Mouse (Mus musculus): Measurements from ENCODE around the gene Gm2431. TPM values are rescaled to one million over a fixed set of nuclear protein-coding genes. Genes with fewer than 3 reads are reported as not detected.
"Not testable (repeated sequence)": the region's sequence is repeated elsewhere in the genome, so short reads cannot be mapped to it uniquely, and the experiment has no call there.

Gm2431 gene
- polyA plus RNA-seq (2012; rRNA removed) = not detected in 2 replicates

DNA sequence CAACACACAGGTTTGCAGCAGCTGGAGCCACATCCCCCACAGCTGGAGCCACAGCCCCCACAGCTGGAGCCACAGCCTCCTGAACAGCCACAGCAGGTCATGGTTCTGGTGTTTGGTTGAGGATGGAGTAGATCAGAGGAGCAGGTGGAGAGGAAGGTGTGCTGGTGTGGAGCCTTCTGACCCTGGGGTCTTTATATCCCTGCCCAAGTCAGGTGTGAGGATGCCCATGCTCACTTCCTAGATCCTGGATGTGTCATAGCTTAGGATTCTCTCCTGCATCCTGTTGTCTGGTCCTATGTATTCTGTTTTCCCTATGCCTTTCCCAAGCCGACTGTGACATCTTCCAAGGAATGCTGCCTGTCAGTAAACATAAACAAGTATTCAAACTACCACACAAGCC lies at the start of gene Gm2431:
Gene Gm2431 (minus strand): TSS at position 101 of the 400 bp plus-strand sequence.
- DNase-seq (ENCODE audit: extremely low spot score in 1 of 2, low spot score in 1 of 2) = not testable (repeated sequence)

DNA sequence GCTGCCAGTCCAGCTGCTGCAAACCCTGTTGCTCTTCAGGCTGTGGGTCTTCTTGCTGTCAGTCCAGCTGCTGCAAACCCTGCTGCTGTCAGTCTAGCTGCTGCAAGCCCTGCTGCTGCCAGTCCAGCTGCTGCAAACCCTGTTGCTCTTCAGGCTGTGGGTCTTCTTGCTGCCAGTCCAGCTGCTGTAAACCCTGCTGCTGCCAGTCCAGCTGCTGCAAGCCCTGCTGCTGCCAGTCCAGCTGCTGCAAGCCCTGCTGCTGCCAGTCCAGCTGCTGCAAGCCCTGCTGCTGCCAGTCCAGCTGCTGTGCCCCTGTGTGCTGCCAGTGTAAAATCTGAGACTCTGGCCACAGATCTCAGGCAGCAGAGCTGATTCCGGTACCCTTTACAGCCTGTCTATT lies 45.8 kb upstream of the Gm2431 start:
- not testable (repeated sequence) for DNase-seq (ENCODE audit: extremely low spot score in 1 of 2, low spot score in 1 of 2)

DNA sequence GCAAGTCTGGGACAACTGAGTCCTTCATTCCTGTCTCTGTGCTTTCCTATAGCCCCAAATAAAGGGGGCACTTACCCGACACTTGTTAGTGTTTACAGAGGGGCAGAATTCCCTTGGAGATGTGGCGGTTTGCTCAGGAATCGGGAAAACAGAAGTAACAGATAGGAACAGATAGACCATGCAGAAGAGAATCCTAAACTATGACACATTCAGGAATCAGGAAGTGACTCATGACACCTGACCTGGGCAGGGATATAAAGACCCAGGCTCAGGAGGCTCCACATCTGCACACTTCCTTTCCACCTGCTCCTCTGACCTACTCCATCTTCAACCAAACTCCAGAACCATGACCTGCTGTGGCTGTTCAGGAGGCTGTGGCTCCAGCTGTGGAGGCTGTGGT lies 45.1 kb upstream of the Gm2431 start, which contains the start of gene Krtap5-4:
Gene Krtap5-4 (plus strand): TSS at position 301 of the 400 bp plus-strand sequence.
- DNase-seq (ENCODE audit: extremely low spot score in 1 of 2, low spot score in 1 of 2) = no peak

DNA sequence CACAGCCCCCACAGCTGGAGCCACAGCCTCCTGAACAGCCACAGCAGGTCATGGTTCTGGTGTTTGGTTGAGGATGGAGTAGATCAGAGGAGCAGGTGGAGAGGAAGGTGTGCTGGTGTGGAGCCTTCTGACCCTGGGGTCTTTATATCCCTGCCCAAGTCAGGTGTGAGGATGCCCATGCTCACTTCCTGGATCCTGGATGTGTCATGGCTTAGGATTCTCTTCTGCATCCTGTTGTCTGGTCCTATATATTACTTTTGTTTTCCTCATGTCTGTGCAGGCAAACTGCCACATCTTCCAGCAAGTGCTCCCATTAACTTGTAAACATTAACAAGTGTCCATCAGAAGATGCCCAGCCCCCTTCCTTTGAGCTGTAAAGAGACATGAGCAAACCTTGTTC lies 38.9 kb upstream of the Gm2431 start, which contains the start of gene Krtap5-1:
Gene Krtap5-1 (minus strand): TSS at position 101 of the 400 bp plus-strand sequence.
- not testable (repeated sequence) for DNase-seq (ENCODE audit: extremely low spot score in 1 of 2, low spot score in 1 of 2)

DNA sequence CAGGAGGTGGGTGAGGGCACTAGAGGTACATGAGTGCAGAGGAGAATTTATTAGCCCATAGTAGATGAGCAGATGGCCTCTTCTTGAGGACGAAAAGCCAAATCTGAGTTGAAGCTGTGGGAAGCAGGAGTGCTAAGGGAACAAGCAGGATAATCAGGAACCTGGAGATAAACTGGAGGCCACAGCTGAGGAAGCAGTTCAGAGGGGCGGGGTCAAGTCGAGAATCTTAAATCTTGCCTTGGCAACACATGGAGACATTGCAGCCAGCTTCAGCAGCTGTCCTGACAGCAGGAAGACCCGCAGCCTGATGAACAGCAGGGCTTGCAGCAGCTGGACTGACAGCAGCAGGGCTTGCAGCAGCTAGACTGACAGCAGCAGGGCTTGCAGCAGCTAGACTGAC lies 38.0 kb upstream of the Gm2431 start:
- not testable (repeated sequence) for DNase-seq (ENCODE audit: extremely low spot score in 1 of 2, low spot score in 1 of 2)

DNA sequence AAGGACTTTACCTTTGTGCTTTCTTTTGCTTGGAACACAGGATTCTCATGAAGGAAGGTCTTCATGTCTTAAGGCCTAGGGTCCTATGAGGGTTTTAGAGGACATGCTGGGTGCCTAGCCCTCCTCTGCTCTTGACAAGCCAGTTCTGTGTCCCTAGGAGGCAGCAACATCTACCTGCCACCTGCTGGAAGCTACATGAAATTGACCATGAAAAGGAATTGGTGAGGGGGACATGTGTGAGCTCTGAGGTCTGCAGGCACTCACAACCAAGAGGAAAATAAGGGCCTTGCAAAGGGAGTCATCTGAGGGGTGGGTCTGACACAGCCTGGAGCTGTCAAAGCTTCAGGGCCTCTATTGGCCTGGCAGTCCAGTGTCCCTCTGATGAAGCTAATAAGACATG lies 37.3 kb upstream of the Gm2431 start:
- no peak for DNase-seq (ENCODE audit: extremely low spot score in 1 of 2, low spot score in 1 of 2)

DNA sequence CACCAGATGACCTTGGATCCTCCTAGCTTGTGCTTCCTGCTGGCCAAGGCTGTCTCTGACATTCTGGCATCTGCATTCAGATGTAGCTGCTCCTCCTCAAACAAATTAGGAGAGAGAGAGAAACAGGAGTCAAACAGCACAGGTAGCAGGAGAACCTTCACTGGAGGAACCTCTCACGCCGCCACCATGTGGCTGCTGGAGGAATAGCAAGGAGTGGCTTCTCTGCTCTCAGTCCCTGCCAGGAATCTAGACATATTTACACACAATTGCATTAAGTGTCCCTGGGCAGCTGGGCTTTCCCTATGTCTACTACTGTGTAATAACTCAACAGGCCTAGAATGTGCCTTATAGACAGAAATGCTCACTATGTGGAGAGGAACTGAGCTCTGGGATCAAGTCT lies 35.7 kb upstream of the Gm2431 start:
- DNase-seq (ENCODE audit: extremely low spot score in 1 of 2, low spot score in 1 of 2) = peak in 1 of 2 experiments; percentile 39

DNA sequence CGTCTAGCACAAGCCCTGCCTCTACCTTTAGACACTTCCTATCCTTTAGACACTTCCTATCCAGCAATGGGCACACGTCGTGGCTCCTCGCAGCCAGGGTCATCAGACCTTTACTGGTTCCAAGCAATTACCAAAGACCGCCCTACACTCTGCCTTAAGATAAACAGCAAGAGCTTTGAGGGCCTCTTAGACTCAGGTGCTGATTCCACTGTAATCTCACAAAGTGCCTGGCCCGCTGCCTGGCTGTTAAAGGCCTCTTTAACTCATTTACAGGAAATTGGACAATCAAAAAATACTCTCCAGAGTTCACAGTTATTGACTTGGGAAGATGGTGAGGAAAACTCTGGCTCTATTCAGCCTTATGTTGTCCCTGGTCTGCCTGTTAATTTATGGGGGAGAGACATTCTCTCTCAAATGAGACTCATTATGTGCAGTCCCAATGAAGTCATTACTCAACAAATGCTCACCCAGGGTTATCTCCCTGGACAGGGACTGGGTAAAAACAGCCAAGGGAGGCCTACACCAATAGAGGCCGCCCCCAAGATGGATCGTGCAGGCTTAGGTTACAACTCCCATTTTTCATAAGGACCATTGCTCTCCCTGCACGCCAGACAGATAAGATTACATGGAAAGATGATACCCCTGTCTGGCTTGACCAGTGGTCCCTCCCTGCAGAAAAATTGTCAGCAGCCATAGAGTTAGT lies 27.9 kb upstream of the Gm2431 start:
- not testable (repeated sequence) for DNase-seq (ENCODE audit: extremely low spot score in 1 of 2, low spot score in 1 of 2)

DNA sequence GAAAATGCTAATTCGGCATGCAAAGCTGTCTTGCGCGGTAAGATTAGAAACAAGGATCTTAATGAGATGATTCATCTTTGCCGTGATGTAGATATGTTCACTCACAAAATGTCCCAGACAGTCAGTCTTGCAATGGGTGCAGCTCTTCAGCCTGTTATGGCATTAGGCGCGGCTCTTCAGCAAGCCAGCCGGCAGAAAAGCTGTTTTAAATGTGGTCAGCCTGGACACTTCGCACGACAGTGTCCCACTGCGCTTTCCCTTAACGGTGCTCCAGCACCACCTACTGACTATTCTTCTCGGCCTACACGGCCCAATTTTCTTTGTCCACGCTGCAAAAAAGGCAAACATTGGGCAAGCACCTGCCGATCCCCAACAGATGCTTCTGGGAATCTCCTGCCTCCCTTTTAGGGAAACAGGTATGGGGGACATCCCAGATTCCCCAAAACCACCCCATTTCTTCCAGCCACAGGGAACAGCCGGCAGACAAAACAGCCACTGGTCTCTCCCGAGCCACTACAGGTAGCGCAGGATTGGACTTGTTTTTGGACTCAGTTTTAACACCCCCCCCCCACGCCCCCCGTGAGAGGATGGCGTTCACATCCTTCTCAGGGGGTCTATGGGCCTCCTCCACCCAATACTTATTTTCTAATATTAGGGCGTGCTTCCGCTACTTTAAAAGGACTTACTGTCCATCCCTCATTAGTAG lies 27.1 kb upstream of the Gm2431 start:
- DNase-seq (ENCODE audit: extremely low spot score in 1 of 2, low spot score in 1 of 2) = peak in 1 of 2 experiments; percentile 19

DNA sequence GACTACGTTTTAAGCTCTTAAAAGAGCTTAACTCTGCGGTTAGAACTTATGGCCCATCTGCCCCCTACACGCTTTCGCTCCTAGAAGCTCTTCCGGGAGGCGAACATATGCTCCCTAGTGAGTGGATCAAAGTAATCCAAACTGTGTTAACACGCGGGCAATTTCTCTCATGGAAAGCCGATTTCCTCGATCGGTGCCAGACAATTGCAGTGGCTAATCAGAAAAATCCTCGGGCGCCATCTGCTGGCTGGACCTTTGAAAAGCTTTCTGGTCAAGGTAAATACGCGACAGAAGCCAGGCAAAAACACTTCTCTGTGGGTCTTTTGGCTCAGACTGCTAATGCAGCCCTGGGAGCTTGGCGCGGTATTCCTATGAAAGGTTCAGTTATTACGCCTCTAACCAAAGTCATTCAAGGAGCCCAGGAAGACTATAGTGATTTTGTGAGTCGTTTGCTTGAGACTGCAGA lies 26.5 kb upstream of the Gm2431 start:
- peak; percentile 72 to 95 for DNase-seq (ENCODE audit: extremely low spot score in 1 of 2, low spot score in 1 of 2)

DNA sequence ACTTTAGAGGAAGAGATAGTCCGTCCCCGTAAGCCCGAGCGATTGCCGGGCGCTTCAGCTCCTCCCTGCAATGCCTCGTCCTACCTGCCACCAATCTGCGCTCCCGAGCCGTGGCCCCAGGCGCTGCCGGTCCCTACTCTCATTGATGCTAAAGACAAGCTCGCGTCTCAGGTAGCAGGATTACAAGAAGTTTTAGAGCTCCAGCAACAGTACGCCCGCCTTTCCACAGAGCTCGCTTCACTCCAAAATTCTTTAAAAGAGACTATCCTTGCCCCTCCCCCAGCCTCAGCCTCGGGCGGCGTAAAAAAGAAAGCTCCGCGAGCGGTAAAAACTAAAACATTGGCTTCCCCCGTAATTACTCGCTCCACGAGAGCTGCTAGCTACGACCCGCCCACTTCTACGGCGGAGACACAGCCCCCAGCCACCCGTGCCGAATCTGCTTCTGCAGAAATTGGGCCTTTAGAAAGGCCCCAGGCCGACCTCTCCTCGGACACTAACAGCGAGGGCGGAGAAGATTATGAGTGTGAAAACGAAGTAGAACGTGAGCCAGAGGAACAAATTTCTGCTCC lies 26.0 kb upstream of the Gm2431 start:
- DNase-seq (ENCODE audit: extremely low spot score in 1 of 2, low spot score in 1 of 2) = peak in 1 of 2 experiments; percentile 31

DNA sequence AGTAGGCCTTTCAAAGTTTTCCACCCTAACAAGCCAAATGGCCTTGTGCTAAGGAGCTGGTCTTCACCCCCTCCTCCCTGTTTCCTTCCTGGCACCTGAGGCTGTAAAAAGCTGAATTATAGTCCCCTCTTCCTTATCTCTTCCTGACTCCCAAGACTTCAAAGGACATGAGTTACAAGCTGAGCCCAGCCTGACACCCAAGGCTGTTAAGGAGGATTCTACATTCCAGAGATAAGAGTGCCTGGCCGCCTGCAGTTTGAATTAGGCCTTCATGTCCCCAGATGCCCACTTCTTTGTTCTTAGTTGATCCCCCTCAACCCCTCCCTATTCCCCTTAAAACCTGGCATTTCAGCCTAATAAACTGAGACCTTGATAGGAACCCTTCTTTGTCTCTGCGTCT lies 24.7 kb upstream of the Gm2431 start:
- DNase-seq (ENCODE audit: extremely low spot score in 1 of 2, low spot score in 1 of 2) = not testable (repeated sequence)

DNA sequence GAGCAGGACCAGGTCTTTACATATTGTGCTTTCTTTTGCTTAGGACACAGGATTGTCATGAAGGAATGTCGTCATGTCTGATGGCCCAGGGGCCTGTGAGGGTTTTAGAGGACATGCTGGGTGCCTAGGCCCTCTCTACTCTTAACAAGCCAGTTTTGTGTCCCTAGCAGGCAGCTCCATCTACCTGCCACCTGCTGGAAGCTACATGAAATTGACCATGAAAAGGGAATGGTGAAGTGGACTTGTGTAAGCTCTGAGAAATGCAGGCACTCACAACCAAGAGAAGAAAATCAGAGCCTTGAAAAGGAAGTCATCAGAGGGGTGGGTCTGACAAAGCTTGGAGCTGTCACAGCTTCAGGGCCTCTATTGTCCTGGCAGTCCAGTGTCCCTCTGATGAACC lies 21.1 kb upstream of the Gm2431 start:
- DNase-seq (ENCODE audit: extremely low spot score in 1 of 2, low spot score in 1 of 2) = not testable (repeated sequence)

DNA sequence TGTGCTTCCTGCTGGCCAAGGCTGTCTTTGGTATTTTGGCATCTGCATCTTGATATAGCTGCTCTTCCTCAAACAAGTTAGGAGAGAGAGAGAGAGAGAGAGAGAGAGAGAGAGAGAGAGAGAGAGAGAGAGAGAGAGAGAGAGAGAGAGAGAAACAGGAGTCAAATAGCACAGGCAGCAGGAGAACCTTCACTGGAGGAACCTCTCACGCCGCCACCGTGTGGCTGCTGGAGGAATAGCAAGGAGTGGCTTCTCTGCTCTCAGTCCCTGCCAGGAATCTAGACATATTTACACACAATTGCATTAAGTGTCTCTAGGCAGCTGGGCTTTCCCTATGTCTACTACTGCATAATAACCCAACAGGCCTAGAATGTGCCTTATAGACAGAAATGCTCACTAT lies 20.0 kb upstream of the Gm2431 start:
- DNase-seq (ENCODE audit: extremely low spot score in 1 of 2, low spot score in 1 of 2) = peak in 1 of 2 experiments; percentile 78

DNA sequence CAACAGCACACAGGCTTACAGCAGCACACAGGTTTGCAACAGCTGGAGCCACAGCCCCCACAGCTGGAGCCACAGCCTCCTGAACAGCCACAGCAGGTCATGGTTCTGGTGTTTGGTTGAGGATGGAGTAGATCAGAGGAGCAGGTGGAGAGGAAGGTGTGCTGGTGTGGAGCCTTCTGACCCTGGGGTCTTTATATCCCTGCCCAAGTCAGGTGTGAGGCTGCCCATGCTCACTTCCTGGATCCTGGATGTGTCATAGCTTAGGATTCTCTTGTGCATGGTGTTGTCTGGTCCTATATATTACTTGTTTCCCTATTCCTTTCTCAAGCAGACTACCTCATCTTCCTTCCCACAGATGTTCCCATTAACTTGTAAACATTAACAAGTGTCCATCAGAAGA lies 16.1 kb upstream of the Gm2431 start, which contains the start of gene Gm4559:
Gene Gm4559 (minus strand): TSS at position 101 of the 400 bp plus-strand sequence.
- DNase-seq (ENCODE audit: extremely low spot score in 1 of 2, low spot score in 1 of 2) = not testable (repeated sequence)

DNA sequence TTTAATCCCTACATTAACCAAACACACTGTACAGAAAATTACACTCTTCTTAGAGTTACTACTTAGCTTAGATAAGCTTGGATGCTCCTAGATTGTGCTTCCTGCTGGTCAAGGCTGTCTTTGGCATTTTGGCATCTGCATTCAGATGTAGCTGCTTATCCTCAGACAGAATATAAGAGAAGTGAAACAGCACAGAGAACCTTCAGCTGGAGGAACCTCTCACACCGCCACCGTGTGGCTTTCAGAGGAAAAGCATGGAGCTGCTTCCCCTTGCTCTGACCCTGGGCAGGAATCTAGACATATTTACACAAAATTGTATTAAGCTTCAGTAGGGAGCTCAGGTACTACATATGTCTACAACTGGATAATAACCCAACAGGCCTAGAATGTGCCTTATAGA lies 2.6 kb downstream of the Gm2431 start:
- peak in 1 of 2 experiments; percentile 60 for DNase-seq (ENCODE audit: extremely low spot score in 1 of 2, low spot score in 1 of 2)

DNA sequence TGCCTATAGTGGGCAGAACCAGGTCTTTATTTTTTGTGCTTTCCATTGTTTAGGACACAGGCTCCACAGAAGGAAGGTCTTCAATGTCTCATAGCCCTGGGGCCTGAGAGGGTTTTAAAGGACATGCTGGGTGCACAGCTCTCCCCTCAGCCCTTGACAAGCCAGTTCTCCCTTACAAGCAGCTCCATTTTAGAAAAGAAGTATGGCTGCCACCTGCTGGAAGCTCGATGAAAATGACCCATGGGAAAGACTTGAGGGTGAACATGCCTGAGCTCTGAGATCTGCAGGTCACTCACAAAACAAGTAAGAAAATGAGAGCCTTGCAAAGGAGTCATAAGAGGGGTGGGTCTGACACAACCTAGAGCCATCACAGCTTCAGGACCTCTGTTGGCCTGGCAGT lies 8.3 kb downstream of the Gm2431 start:
- peak in 1 of 2 experiments; percentile 65 for DNase-seq (ENCODE audit: extremely low spot score in 1 of 2, low spot score in 1 of 2)

DNA sequence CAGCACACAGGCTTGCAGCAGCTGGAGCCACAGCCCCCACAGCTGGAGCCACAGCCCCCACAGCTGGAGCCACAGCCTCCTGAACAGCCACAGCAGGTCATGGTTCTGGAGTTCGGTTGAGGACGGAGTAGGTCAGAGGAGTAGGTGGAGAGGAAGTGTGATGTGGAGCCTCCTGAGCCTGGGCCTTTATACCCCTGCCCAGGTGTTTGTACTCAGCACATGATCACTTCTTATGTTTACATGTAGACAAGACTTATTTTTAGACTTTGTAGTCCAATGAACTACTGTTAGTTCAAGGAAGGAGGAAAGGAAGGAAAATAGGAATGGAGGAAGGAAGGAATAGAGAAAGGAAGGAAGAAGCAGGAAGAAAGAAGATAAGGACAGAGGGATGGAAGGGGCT lies 17.2 kb downstream of the Gm2431 start, which contains the start of gene Gm40460:
Gene Gm40460 (minus strand): TSS at position 101 of the 400 bp plus-strand sequence.
- DNase-seq (ENCODE audit: extremely low spot score in 1 of 2, low spot score in 1 of 2) = no peak

DNA sequence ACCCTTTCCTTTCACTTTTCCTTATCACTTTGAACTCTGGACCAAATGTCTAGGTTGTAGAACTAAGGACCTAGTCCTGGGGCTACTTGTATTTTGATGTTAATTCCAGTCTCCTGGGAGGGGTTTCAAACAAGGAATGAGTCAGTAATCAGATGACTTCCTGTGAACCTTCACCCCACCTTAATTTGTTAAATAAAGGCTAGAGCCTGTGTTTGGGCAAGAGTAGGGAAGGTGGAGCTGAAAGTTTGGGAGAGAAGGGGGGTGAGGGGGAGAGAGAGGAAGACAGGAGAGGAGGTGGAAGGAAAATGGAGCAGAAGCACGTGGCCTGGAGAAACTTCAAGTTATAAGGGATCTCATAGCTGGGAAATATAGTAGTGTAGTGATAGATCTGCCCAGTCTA lies 26.6 kb downstream of the Gm2431 start:
- DNase-seq (ENCODE audit: extremely low spot score in 1 of 2, low spot score in 1 of 2) = no peak

DNA sequence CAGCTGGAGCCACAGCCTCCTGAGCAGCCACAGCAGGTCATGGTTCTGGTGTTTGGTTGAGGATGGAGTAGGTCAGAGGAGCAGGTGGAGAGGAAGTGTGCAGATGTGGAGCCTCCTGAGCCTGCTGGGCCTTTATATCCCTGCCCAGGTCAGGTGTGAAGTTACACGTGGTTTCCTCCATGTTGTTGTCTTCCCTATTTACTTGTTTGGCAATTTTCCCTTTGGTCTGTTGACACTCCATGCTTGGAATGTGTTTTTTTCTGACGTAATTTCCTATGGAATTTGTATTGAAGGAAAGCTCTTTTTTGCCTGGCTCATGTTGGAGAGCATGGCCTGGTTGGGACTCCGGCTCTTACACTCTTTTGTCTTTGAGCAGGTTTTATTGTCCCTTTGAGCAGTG lies 28.3 kb downstream of the Gm2431 start, which contains the start of gene Krtap5-5:
Gene Krtap5-5 (minus strand): TSS at position 101 of the 400 bp plus-strand sequence.
- not testable (repeated sequence) for DNase-seq (ENCODE audit: extremely low spot score in 1 of 2, low spot score in 1 of 2)

DNA sequence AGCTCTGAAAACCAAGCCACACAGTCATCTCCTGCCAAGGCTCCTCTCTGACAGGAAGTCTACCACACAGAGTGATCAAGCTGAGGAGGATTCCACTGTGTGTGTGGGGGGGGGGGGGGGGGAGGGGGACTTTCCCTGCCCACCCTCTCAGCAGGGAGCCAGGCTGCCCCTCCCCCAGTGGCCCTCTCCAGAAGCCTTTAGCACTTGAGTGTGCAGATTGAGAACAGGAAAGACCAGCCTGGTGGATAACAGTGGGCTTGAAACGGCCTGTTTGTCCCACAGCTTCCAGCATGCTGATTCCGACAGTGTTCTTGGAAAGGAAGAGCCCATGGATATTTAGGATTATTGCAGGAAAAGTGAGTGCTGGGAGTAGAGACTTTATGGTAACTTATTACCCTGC lies 33.6 kb downstream of the Gm2431 start:
- no peak for DNase-seq (ENCODE audit: extremely low spot score in 1 of 2, low spot score in 1 of 2)

Measured in frontal cortex, adult 2 months (tissue).